Mouse (Mus musculus): Measurements from ENCODE around the gene Rbm39.
A peak's percentile ranks its signal among the peaks of the same experiment; 100 is the strongest.
"Not testable (repeated sequence)": the region's sequence is repeated elsewhere in the genome, so short reads cannot be mapped to it uniquely, and the experiment has no call there.

Gene Rbm39

GRCm38 (mm10) chr2:156179796-156180093, 293 bp downstream of the Rbm39 start:
- no peak for DNase-seq

- peak; percentile 75 for DNase-seq
Measured at GRCm38 (mm10) chr2:156179046-156179795, 817 bp downstream of the Rbm39 start.

- no peak for DNase-seq
Measured at GRCm38 (mm10) chr2:156177651-156178050, 2.4 kb downstream of the Rbm39 start.

GRCm38 (mm10) chr2:156177079-156177478, 3.0 kb downstream of the Rbm39 start:
- DNase-seq, result no peak

- no peak for DNase-seq
Measured at GRCm38 (mm10) chr2:156166557-156166956, 13.5 kb downstream of the Rbm39 start.

GRCm38 (mm10) chr2:156165478-156165877, 14.6 kb downstream of the Rbm39 start:
- DNase-seq, result no peak

GRCm38 (mm10) chr2:156151538-156151937, 28.5 kb downstream of the Rbm39 start:
- no peak for DNase-seq

- no peak for DNase-seq
Measured at GRCm38 (mm10) chr2:156147316-156147915, 32.6 kb downstream of the Rbm39 start.

- no peak for DNase-seq
Measured at GRCm38 (mm10) chr2:156146272-156146989, 33.6 kb downstream of the Rbm39 start.

- DNase-seq, result no peak
Measured at GRCm38 (mm10) chr2:156145486-156146130, 34.4 kb downstream of the Rbm39 start.

- DNase-seq, result peak; percentile 95
Measured at GRCm38 (mm10) chr2:156143953-156144724, 35.9 kb downstream of the Rbm39 start, which contains the start of the genes Romo1 and Nfs1. Romo1 (plus strand) TSS chr2:156144039. Nfs1 (minus strand) TSS chr2:156144186.

GRCm38 (mm10) chr2:156143367-156143766, 36.7 kb downstream of the Rbm39 start:
- DNase-seq, result no peak

- no peak for DNase-seq
Measured at GRCm38 (mm10) chr2:156142820-156143219, 37.2 kb downstream of the Rbm39 start.

- no peak for DNase-seq
Measured at GRCm38 (mm10) chr2:156135695-156136094, 44.3 kb downstream of the Rbm39 start.

GRCm38 (mm10) chr2:156134161-156134560, 45.9 kb downstream of the Rbm39 start:
- no peak for DNase-seq

GRCm38 (mm10) chr2:156126992-156127391, 53.0 kb downstream of the Rbm39 start, which contains the start of gene Gm28036:
Gm28036 (minus strand) TSS chr2:156127092.
- DNase-seq, result no peak

- no peak for DNase-seq
Measured at GRCm38 (mm10) chr2:156123731-156124130, 56.3 kb downstream of the Rbm39 start.

GRCm38 (mm10) chr2:156119566-156119965, 60.5 kb downstream of the Rbm39 start:
- DNase-seq, result no peak

- DNase-seq, result not testable (repeated sequence)
Measured at GRCm38 (mm10) chr2:156112080-156112423, 68.0 kb downstream of the Rbm39 start.

- DNase-seq, result peak; percentile 90
Measured at GRCm38 (mm10) chr2:156111358-156112079, 68.5 kb downstream of the Rbm39 start, which contains the start of the genes Cpne1 and Rbm12. Cpne1 (minus strand) TSS chr2:156111965. Rbm12 (minus strand) TSS chr2:156111978.

GRCm38 (mm10) chr2:156110627-156111357, 69.2 kb downstream of the Rbm39 start:
- DNase-seq, result no peak

All from right cerebral cortex, adult 18-20 months (tissue).